Mouse (Mus musculus) liver, embryonic 12.5 days (tissue): ENCODE measurements around the gene Drc3. TPM values are rescaled to one million over a fixed set of nuclear protein-coding genes. Genes with fewer than 3 reads are reported as not detected.
"Not testable (repeated sequence)": the region's sequence is repeated elsewhere in the genome, so short reads cannot be mapped to it uniquely, and the experiment has no call there.

Experiments
- ATAC-seq: fragments of 200-750 bp; cut with Nextera tagmentation; 2 replicates; pipeline ENCODE4 v1.8.0; 2017; ENCODE audit warnings: moderate number of reproducible peaks, mild to moderate bottlenecking, moderate library complexity
- H3K27ac ChIP-seq: fragments of 300-500 bp; sonication (generic); 2 replicates; pipeline ENCODE4 v1.5.1; 2016; ENCODE audit warnings: mild to moderate bottlenecking
- H3K27me3 ChIP-seq: fragments of 300-500 bp; sonication (generic); replicated peaks from 2 replicates; pipeline ENCODE4 v1.6.1; 2016; ENCODE audit warnings: mild to moderate bottlenecking, moderate library complexity
- H3K36me3 ChIP-seq: fragments of 300-500 bp; sonication (generic); 2 replicates; pipeline ENCODE4 v1.6.1; 2016; ENCODE audit warnings: mild to moderate bottlenecking, moderate library complexity
- H3K4me1 ChIP-seq: fragments of 300-500 bp; sonication (generic); 2 replicates; pipeline ENCODE4 v1.6.1; 2016
- H3K4me2 ChIP-seq: fragments of 300-500 bp; sonication (generic); 2 replicates; pipeline ENCODE4 v1.6.1; 2016; ENCODE audit warnings: mild to moderate bottlenecking, moderate library complexity
- H3K4me3 ChIP-seq: fragments of 300-500 bp; sonication (generic); 2 replicates; pipeline ENCODE4 v1.5.1; 2016; ENCODE audit warnings: mild to moderate bottlenecking, moderate library complexity
- H3K9ac ChIP-seq: fragments of 300-500 bp; sonication (generic); 2 replicates; pipeline ENCODE4 v1.6.1; 2016; ENCODE audit warnings: mild to moderate bottlenecking, moderate library complexity
- H3K9me3 ChIP-seq: fragments of 300-500 bp; sonication (generic); replicated peaks from 2 replicates; pipeline ENCODE4 v1.6.1; 2016; ENCODE audit warnings: mild to moderate bottlenecking, moderate library complexity
- WGBS: fragments of 180-500 bp; shearing (Covaris S2); methylation state at CpG from one replicate; pipeline ENCODE4 v1.1.7; 2016; ENCODE audit not compliant: insufficient replicate concordance; 5-methylcytosine and 5-hydroxymethylcytosine counted together
- polyA plus RNA-seq: library from polyadenylated mRNA; unstranded; fragments of >200 nt; fragmentation: Nextera tagmentation; extraction: Ambion mirVana; gene quantifications from 2 replicates; pipeline ENCODE4 v1.2.1, GENCODE M21; 2016

Gene Drc3
- polyA plus RNA-seq, 1 experiment from 2014 or later = 0.49 TPM

DNA sequence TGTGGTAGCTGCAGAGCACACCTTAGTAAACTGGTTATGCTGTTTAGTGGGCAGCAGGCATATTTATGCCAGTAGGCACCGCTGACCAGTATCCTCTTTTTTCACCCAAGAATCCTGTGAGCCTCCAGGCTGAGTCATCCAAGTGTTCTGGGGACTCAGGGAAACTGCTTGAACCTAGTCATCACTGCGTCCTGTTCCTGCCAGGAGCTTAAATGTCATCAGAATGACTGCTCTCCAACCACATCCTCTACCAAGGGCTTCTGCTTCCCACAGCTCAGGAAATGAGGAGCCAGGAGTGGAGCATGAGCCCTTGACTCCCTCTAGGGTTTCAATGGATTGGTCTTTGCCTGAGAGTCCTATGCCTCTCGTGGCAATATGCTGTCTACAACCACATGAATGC, 83.5 kb downstream of the Drc3 start:
- Histone ChIP-seq H3K9ac (no peak overlapping the region), H3K36me3 (peaks cover 88% of the 10 kb centered on the region), H3K4me1 (peaks cover 17% of the 10 kb centered on the region), H3K9me3 (no peaks in the 10 kb centered on the region), H3K27me3 (no peaks in the 10 kb centered on the region), H3K4me3 (no peak overlapping the region), H3K27ac (no peak overlapping the region), H3K4me2 (no peak overlapping the region)
- no peak for ATAC-seq
- 60% methylated on average over 3 of the region's 3 CpGs for WGBS

- H3K4me1 ChIP-seq, H3K27me3 ChIP-seq, H3K4me3 ChIP-seq, H3K9me3 ChIP-seq, H3K4me2 ChIP-seq, H3K9ac ChIP-seq, H3K27ac ChIP-seq, ATAC-seq: not testable (repeated sequence)
- WGBS = 69% methylated on average over 1 of the region's 1 CpGs
- H3K36me3 ChIP-seq = peaks cover 87% of the 10 kb centered on the region
Measured at GRCm38 (mm10) chr11:60439621-60440020, 86.5 kb downstream of the Drc3 start.

DNA sequence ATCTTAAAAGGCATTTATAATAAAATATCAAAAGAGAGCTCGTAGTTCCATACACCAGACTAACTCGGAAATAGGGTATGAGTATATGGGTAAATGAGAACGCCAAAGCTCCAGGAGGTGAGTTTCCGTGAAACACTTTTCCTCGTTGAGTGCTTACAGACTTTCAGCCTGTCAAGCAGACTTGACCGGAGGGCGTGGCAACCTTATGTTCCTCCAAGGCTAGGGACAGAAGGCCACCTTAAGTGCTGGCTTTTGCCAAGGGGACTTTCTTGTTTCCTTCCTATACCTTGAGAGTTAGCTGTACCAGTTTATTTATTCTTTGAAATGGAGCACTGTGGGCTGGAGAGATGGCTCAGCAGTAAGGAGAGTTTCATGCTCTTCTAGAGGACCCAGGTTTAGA, 87.0 kb downstream of the Drc3 start:
- peaks cover 81% of the 10 kb centered on the region for H3K36me3 ChIP-seq
- H3K4me3 ChIP-seq = no peak overlapping the region
- no peak overlapping the region for H3K9ac ChIP-seq
- H3K4me1 ChIP-seq = peaks cover 3% of the 10 kb centered on the region
- no peak overlapping the region for H3K27ac ChIP-seq
- H3K4me2 ChIP-seq = no peak overlapping the region
- no peaks in the 10 kb centered on the region for H3K9me3 ChIP-seq
- WGBS = 58% methylated on average over 7 of the region's 7 CpGs
- no peaks in the 10 kb centered on the region for H3K27me3 ChIP-seq
- ATAC-seq = no peak

DNA sequence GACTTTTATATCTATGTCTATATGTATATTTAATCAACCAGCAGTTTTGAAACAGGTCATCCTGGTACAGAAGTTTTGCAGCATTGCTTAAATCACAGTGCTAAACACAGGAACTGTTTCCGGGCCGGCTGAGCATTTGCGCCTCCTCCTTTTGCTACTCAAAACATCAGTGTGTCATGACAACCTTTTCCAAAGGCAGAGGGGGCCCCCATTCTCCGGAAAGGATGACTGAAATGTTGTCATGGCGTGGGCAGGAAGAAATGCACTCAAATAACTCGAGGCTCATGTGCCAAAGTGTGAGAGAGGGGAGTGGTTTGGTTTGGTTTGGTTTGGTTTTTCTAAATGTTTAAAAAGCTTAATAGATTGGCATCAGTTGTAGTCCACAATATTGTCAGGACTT, 89.8 kb downstream of the Drc3 start:
- H3K27ac ChIP-seq = no peak overlapping the region
- ATAC-seq = no peak
- H3K4me2 ChIP-seq = no peak overlapping the region
- H3K4me1 ChIP-seq = no peaks in the 10 kb centered on the region
- no peak overlapping the region for H3K9ac ChIP-seq
- H3K27me3 ChIP-seq = no peaks in the 10 kb centered on the region
- no peak overlapping the region for H3K4me3 ChIP-seq
- H3K36me3 ChIP-seq = peaks cover 55% of the 10 kb centered on the region
- no peaks in the 10 kb centered on the region for H3K9me3 ChIP-seq
- WGBS = 81% methylated on average over 6 of the region's 6 CpGs

Other genes with a start within 250 kb of the Drc3 start
- 11.3 and 11.6 TPM in 2 replicates for gene Rai1, start 248.3 kb upstream of the Drc3 start, polyA plus RNA-seq
- gene Srebf1, start 130.7 kb upstream of the Drc3 start, polyA plus RNA-seq = 45.7 and 50.9 TPM in 2 replicates
- gene Tom1l2, start 424 bp upstream of the Drc3 start, polyA plus RNA-seq = 8.7 and 9.6 TPM in 2 replicates
- gene Gid4, start 63.8 kb downstream of the Drc3 start, polyA plus RNA-seq = 18.1 and 19.3 TPM in 2 replicates
- gene Atpaf2, start 65.1 kb downstream of the Drc3 start, polyA plus RNA-seq = 47.7 and 50.2 TPM in 2 replicates
- 58.1 and 61.7 TPM in 2 replicates for gene Drg2, start 101.3 kb downstream of the Drc3 start, polyA plus RNA-seq
- gene Myo15, start 116.0 kb downstream of the Drc3 start, polyA plus RNA-seq = 0.26 and 0.28 TPM in 2 replicates
- 32.7 and 33.2 TPM in 2 replicates for gene Alkbh5, start 183.1 kb downstream of the Drc3 start, polyA plus RNA-seq